Mouse (Mus musculus) liver, adult 2 months (tissue): ENCODE results near the gene Sin3a. TPM values are rescaled to one million over a fixed set of nuclear protein-coding genes. Genes with fewer than 3 reads are reported as not detected.

Experiments used
- DNase-seq: peaks from one replicate; pipeline ENCODE4 v3.0.0-alpha.2; 2011; ENCODE audit warnings: low read depth, low spot score; ENCODE audit errors: extremely low read depth
- H3K27ac ChIP-seq: fragments of 200-500 bp; replicated peaks from 2 replicates; pipeline ENCODE4 v1.5.1; 2012; ENCODE audit warnings: low read depth, mild to moderate bottlenecking, control low read depth, inconsistent platforms, low read length; ENCODE audit not compliant: insufficient read depth
- H3K27me3 ChIP-seq: fragments of 200-500 bp; 2 replicates; pipeline ENCODE4 v1.6.1; 2012; ENCODE audit warnings: mild to moderate bottlenecking, moderate library complexity, low read length, inconsistent platforms; ENCODE audit not compliant: control insufficient read depth, insufficient read depth
- H3K36me3 ChIP-seq: fragments of 200-500 bp; 2 replicates; pipeline ENCODE4 v1.6.1; 2012; ENCODE audit warnings: low read length, inconsistent platforms; ENCODE audit not compliant: control insufficient read depth, insufficient read depth
- H3K4me1 ChIP-seq: fragments of 200-500 bp; 2 replicates; pipeline ENCODE4 v1.6.1; 2011; ENCODE audit warnings: low read length; ENCODE audit not compliant: control insufficient read depth, insufficient read depth
- H3K4me3 ChIP-seq: fragments of 200-500 bp; 2 replicates; pipeline ENCODE4 v1.5.1; 2011; ENCODE audit warnings: low read depth, mild to moderate bottlenecking, control low read depth, low read length, moderate library complexity; ENCODE audit not compliant: insufficient read depth
- H3K79me2 ChIP-seq: fragments of 200-500 bp; 2 replicates; pipeline ENCODE4 v1.6.1; 2012; ENCODE audit warnings: inconsistent platforms, mild to moderate bottlenecking, low read length, moderate library complexity; ENCODE audit not compliant: control insufficient read depth, insufficient read depth
- H3K9ac ChIP-seq: fragments of 200-500 bp; 2 replicates; pipeline ENCODE4 v1.6.1; 2012; ENCODE audit warnings: low read depth, mild to moderate bottlenecking, control low read depth, inconsistent platforms, low read length
- CTCF ChIP-seq: fragments of 200-500 bp; IDR thresholded peaks from 2 replicates; pipeline ENCODE4 v1.5.1; 2011; ENCODE audit warnings: low read depth, low read length, control low read depth
- POLR2A ChIP-seq: fragments of 200-500 bp; IDR thresholded peaks from 2 replicates; pipeline ENCODE4 v1.6.1; 2011; ENCODE audit warnings: low read length, control low read depth; ENCODE audit not compliant: insufficient read depth; ENCODE audit errors: extremely low read depth
- WGBS: fragments of 180-500 bp; shearing (Covaris S2); methylation state at CpG from one replicate; pipeline ENCODE4 v1.1.7; 2018; 5-methylcytosine and 5-hydroxymethylcytosine counted together
- polyA plus RNA-seq: library from polyadenylated mRNA; depleted of rRNA; stranded (reverse); fragments of >200 nt; gene quantifications from 2 replicates; pipeline ENCODE4 v1.2.3, GENCODE M21; 2012
- total RNA-seq: library from RNA; depleted of rRNA; stranded (reverse); fragments of >200 nt; gene quantifications from 2 replicates; pipeline ENCODE4 v1.2.3, GENCODE M21; 2014

The Sin3a gene
- total and polyA plus RNA-seq, 2 experiments = 15.1 to 34.6 TPM

DNA sequence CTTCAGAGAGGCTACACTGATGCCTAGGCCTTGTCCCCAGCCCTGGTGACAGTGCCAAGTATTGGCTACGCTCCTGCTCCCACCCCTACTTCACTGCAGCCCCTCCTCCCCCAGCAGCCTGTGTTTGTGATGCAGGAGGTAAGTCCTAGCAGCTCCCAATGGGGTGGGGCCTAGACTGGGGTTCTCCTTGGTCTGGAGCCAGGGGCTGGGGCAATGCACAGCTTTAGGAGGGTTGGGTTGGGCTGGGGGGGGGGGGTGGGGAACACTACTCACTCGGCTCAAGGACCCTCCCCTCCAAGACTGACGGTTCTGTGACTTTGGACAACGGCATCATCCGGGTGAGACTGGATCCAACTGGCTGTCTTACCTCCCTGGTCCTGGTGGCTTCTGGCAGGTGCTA, 67.7 kb downstream of the Sin3a start:
- H3K4me1 ChIP-seq = no peaks in the 10 kb centered on the region
- no peaks in the 10 kb centered on the region for H3K27me3 ChIP-seq
- H3K79me2 ChIP-seq = no peaks in the 10 kb centered on the region
- no peak overlapping the region for H3K4me3 ChIP-seq
- TF ChIP-seq POLR2A (no peak), CTCF (no peak)
- H3K9ac ChIP-seq = no peak overlapping the region
- no peak for DNase-seq
- H3K27ac ChIP-seq = no peak overlapping the region
- WGBS = 92% methylated on average over 5 of the region's 5 CpGs
- H3K36me3 ChIP-seq = peaks cover 4% of the 10 kb centered on the region; the same call in 1 of the 2 replicates

DNA sequence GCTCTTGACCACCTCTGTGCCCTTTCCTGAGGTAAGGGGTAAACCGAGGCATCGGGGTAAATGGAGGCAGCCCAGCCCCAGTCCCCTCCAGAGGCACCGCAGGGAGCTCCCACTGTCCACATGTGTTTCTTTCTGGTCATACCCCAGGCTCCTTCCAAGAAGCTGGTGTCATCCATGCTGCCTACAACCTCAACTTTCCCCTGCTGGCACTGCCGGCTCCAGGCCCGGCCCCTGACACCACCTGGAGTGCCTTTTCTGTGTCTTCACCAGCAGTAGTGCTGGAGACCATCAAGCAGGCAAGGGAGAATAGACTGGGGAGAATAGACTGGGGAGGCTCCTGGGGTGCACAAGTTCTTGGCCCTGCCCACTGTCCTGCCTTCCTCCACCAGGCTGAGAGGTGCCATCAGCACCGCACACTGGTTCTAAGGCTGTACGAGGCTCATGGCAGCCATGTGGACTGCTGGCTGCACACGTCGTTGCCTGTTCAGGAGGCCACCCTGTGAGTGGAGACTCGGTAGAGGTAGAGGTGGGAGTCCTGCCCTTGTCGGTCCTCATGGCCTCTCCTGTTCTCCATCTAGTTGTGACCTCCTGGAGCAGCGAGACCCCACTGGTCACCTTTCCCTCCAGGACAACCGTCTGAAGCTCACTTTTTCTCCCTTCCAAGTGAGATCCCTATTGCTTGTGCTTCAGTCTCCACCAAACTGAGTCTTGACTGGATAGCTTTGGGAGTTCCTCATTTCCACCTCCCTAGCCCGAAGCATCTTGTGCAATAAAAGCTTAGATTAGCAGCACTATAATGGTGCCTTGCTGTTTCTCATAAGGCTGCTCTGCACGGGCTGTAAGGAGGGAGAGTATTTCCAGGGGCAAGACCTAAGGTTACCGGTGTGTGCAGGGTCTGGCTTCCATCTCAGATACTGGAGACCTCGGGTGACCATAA, 69.8 kb downstream of the Sin3a start:
- no peak overlapping the region for H3K27ac ChIP-seq
- no peaks in the 10 kb centered on the region for H3K4me1 ChIP-seq
- H3K79me2 ChIP-seq = no peaks in the 10 kb centered on the region
- no peaks in the 10 kb centered on the region for H3K27me3 ChIP-seq
- no peak overlapping the region for H3K9ac ChIP-seq
- no peak for DNase-seq
- WGBS = 91% methylated on average over 17 of the region's 17 CpGs
- no peaks in the 10 kb centered on the region; the same call in 1 of the 2 replicates for H3K36me3 ChIP-seq
- TF ChIP-seq POLR2A (no peak), CTCF (no peak)
- H3K4me3 ChIP-seq = no peak overlapping the region

DNA sequence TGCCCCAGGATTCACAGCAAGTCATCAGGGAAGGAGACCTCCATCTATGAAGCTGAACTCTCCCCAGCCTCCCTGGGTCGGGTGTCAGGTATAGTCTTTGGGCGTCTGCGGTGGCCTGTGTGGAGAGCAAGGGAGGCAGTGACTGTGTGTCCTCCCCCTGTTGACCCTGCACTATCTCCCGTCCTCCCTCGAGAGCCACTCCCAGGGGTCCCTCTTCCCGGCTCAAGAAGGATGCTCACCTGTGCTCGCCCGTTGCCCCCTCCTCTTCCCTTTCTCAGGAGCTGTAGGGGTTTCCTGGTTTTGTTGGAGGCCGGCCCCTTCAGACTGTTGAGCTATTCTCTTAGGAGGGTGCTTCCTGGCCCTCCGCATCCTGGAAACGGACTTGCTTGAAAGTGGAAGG, 71.4 kb downstream of the Sin3a start:
- Histone ChIP-seq H3K27me3 (no peaks in the 10 kb centered on the region), H3K36me3 (no peaks in the 10 kb centered on the region; the same call in 1 of the 2 replicates), H3K27ac (no peak overlapping the region), H3K9ac (no peak overlapping the region), H3K4me3 (no peak overlapping the region), H3K79me2 (no peaks in the 10 kb centered on the region), H3K4me1 (0 out of 2 replicates have a peak, but pooled peaks cover 4% of the 10 kb centered on the region)
- 93% methylated on average over 11 of the region's 11 CpGs for WGBS
- TF ChIP-seq POLR2A (no peak), CTCF (no peak)
- no peak for DNase-seq

DNA sequence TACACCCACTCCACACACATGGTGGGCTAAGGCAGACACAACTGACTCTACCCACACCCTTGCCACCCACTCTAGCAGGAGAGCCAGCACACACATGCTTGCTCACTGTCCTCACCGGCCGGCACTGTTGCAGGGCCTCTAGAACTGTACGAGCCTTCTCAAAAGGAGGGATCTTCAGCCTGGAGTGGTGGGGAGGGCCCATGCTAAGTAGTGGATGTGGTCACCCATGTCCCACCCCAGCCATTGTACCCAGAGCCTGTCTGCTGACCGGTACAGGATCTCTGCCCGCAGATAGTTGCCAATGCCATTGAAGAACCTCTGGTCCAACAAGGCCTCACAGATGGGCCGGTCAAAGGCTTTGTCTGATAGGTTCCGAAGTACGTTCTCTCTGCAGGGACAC, 73.0 kb downstream of the Sin3a start:
- TF ChIP-seq POLR2A (no peak), CTCF (no peak)
- WGBS = 91% methylated on average over 8 of the region's 8 CpGs
- H3K4me3 ChIP-seq = no peak overlapping the region
- H3K4me1 ChIP-seq = peaks cover 7% of the 10 kb centered on the region; the same call in 1 of the 2 replicates
- no peaks in the 10 kb centered on the region; the same call in 1 of the 2 replicates for H3K36me3 ChIP-seq
- H3K27ac ChIP-seq = no peak overlapping the region
- DNase-seq = no peak
- no peak overlapping the region for H3K9ac ChIP-seq
- no peaks in the 10 kb centered on the region for H3K79me2 ChIP-seq
- H3K27me3 ChIP-seq = no peaks in the 10 kb centered on the region

DNA sequence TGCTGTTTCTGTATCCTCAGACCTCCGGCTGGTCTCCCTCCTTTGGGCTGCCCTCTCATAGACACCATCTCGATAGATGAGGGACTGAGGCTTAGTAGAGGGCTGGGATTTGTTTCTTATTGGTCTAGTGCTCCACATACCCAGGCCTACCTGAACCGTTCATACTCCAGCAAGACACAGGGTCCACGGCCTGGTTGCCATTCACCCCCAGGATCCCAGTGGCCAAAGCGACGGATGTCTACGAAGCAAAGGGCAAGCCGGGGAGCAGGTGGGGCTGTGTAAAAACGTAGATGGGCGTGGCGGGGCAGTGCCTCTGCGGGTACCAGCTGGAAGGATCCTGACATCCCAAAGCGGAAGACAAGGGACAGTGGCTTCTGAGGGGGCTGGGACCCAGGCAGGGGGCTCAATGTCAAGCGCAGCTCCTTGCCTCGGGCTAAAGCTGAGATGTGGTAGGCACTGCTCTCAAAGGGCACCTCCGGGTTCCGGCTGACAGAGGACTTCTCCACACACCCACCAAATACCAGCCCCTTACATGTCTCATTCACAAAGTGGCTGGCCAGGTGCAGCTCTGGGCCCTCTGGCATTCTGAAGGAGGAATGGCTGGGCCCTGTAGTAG, 74.7 kb downstream of the Sin3a start:
- no peak for DNase-seq
- Histone ChIP-seq H3K27me3 (no peaks in the 10 kb centered on the region), H3K79me2 (no peaks in the 10 kb centered on the region), H3K9ac (no peak overlapping the region), H3K27ac (no peak overlapping the region), H3K4me3 (no peak overlapping the region), H3K4me1 (peaks cover 7% of the 10 kb centered on the region; the same call in 1 of the 2 replicates), H3K36me3 (no peaks in the 10 kb centered on the region; the same call in 1 of the 2 replicates)
- 92% methylated on average over 17 of the region's 17 CpGs for WGBS
- TF ChIP-seq CTCF (no peak), POLR2A (no peak)
